Mouse (Mus musculus) urinary bladder, postnatal 14 days (tissue): Measurements from ENCODE around the gene Ralgds.

Experiments
- DNase-seq: peaks from one replicate; pipeline ENCODE4 v3.0.0; 2021; ENCODE audit warnings: low spot score

Gene Ralgds

DNA sequence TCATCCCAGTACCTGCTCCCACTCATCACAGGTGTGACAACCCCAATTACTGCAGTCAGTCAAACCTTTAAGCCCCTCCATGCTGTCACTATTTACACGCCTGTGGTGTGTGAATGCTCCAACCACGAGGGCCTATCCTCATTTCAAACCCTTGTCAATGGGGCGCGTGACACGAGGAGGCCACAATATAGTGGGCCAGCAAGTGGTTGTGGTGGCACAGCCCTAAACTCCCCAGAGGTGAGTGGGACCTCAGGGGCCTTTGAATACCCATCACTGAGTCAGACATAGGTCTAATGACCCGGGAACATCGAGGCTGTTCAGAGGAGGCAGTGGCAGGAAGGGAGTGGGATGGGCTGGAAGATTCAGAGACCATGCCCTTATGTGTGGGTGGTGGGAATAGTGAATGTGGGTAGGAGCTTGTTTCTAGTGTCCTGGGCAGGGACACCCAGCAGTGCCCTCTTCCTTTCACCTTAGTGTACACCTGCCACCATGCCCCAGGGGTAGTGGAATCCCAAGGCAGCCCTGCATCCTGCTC, 21.0 kb downstream of the Ralgds start:
- DNase-seq: no peak

DNA sequence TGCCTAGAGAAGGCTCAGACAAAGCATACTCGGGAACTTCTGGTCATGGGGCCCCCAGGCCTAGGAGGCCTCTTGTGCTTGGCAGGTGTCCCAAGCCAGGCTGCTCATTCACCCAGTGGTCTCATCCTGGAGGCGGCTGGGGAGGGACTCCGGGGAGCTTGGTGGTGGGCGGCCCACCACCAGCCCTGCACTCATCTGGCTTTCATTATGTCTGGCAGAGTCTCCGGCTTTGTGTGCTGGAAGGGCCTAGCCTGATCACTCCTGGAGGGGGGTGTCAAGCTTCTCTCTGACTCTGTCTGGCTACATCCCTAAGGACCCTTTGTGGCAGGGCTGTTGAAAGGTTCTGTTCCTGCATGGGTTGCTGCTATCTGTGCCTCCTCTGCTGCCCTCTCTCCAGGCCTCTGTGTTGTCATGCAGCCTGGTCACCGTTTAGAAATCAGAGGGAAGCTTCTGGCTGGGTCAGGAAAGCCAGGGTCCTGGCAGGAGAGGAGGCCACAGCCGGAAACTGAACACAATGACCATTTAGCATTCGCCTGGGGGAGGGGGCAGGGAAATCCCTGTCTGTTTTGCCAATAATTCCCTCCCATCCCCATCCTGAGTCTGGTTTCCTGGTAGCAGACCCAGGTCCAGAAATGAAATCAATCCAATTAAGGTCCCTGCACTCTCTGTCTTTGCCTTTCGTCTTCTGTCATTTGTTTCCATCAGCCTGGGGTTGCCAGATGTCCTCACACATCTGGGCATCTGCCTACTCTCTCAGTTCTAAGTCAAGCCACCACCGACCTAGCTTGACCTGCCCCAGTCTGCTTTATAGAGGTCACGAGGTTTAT, 21.7 kb downstream of the Ralgds start:
- no peak for DNase-seq

- no peak for DNase-seq
These were observed 22.3 kb downstream of the Ralgds start for GRCm38 (mm10) chr2:28535263-28535540.

- DNase-seq: peak; percentile 52
These were observed 22.7 kb downstream of the Ralgds start for GRCm38 (mm10) chr2:28535650-28536049.

DNA sequence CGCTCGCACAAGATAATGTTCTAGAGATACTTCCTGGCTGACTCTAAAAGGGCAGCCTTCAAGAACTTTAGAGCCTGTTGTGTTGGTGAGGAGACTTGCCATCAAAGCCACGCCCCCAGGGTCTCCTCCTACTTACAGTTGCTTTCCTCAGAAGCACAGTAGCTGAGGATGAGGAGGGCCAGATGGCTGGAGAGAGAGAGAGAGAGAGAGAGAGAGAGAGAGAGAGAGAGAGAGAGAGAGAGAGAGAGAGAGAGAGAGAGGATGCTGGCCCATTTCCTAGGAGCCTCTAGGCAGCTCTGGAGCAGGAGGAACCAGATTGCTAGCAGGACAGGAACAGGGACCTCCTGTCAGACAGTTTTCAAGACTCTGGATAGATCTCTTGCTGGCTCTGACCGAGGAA, 23.2 kb downstream of the Ralgds start:
- DNase-seq: peak; percentile 47

DNA sequence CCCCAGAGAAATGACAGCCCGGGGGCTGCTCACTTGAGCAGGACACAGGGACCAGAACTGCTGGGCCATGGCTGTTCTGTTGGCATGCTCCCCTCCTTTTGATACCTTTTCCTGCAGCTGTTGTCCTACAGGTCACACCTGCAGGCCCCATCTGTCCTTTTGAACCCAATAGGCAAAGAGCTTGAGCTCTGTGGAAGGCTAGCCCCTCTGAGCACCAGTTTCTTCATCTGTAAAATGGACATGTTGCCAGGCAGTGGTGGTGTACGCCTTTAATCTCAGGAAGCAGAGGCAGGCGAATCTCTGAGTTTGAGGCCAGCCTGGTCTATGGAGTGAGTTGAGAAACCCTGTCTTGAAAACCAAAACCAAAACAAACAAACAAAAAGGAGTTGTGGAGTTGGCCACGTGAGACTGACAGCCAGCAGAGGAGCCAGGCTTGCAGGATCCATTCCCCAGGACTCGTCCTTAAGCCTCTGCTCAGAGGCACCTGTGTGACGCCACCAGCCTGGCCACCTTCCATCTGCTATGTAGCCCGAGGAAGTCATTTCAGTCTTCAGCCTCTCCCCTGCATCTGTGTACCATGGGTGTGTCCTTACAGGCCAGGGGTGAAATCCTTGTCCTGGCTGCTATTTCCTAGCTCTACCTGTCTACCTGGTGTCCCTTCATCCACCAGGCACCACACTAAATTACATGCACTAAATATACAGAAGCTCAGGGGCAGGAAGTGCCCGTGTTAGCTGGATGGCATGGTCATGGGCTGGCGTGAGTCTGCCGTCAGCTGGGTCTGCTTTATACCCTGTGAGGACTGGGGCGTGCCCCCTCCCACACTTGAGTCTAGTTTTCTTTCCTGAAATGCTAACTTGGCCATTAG, 24.1 kb downstream of the Ralgds start:
- peak; percentile 77 for DNase-seq

DNA sequence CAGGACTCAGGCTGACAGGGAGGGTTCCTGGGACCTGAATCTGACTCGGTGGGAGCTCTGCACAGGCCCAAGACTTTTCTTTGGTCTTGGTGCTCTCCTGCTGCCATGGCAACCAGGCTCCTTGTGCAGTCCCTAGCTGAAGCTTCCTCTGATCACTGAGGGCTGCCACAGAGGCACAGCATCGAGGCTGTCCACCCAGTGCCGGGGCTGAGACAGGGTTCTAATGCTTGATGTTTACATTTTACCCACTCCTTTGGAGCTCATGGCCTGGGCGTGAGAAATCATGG, 24.7 kb downstream of the Ralgds start:
- DNase-seq: no peak

DNA sequence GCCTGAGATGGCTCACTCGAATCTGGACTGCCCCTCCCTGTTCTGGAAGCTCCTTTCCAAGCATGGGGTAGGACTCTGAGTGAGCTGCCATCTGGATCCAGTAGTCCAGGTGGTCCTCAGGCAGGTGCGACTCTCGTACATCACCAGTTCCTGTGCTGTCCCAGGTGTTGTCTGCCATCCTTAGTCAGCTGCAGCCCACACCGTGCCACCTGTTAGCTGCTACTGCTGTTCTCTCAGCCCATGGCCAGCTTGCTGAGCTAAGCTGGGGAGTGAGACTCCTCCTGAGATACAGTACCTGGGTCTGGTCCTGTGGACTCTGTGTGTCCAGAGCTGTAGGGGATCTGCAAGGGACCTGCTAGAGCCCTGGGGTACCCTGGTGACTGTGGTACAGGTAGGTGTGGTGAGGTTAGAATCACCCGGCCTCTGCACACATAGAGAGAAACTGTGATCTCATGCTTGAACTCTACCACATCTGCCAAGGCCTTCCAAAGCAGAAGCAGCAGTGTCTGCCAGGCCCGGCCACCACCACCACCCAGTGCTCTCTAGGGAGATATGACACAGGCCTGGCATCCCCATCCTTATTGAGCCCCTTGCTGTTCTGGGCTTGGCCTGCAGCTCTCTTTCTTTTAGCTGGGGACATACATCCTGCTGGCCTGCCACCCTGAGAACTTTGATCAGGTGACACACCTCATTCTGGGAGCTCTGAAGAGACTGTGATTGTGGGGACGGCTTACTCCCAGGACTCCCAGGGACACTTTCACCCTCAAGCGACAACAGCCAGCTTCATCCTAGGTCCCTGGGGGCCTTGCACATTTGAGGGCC, 25.3 kb downstream of the Ralgds start:
- DNase-seq: no peak

GRCm38 (mm10) chr2:28538817-28539128, 25.8 kb downstream of the Ralgds start:
- no peak for DNase-seq

- peak; percentile 59 for DNase-seq
These were observed 26.3 kb downstream of the Ralgds start for GRCm38 (mm10) chr2:28539206-28539605.

DNA sequence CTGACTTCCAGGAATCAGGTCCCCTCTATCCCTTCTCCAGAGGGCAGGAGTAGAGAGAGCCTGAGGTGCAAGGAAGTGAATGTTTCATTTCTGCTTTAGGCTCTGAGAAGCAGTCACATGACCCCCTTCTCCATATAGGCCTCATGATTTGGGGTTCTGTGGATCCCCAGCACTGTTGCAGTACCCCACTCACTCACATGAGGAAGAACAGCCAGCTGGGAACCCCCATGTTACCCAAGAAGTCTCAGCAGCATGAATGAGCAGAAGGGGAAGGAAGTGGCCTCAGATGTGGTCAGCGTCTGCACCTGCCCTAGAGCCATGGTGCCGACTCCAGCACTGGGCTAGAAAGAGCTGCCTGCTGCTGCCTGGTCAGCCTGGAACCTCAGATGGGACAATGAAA, 27.0 kb downstream of the Ralgds start:
- no peak for DNase-seq

DNA sequence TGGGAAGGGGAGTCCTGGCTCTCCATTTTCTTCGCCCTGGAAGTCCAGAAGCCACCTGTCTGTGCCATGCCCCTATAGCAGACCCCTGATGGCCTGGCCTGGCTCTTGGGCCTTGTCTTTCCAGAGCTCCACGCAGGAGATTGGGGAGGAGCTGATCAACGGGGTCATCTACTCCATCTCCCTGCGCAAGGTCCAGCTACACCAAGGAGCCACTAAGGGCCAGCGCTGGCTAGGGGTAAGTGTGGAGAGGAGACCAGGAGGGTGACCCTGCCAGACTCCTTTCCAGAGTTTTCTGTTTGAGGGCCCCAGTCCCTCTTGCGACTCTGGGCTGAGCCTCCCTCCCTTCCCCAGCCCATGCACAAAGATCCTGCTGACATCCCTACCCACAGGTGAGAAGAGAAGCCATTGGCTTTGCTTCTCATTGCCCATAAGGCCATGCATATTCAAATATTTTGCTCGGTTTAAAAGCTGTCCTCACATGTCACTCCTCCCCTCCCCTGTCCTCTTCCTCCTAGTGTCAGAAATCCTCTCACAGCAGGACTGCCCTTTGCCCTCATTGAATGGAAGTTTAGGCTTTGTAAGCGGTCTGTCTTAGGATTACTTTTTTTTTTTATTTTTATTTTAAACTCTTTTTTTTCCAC, 27.8 kb downstream of the Ralgds start:
- no peak for DNase-seq

DNA sequence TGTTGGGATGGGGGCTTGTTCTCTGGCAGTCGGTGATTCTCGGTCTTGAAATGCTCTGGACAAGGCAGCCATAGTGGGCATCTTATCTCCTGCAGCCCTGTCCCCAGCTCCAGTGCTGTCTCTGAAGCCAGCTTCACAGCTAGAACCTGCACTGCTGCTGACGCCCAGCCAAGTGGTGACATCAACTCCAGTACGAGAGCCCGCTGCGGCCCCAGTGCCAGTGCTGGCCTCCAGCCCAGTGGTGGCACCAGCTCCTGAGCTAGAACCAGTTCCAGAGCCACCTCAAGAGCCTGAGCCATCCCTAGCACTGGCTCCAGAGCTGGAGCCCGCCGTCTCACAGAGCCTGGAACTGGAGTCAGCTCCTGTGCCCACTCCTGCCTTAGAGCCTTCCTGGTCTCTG, 31.0 kb downstream of the Ralgds start:
- DNase-seq: no peak

DNA sequence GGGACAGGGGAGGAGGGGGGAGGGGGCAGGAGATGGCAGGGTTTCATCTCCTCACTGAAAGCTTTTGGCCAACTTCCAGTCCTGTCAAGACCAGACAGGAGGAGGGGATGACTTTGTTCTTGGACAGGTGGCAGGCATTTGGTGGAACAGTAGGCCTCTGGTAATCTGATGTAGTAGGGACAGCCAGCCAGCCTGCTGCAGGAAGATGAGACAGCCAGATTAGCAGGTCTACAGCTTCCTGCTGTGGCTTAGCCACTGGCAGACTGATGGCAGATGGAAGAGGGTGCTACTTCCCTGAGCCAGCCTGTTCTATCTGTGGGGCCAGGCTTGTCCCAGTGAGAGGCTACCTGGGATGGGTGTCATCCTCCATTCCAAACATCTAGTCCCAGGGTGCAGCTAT, 33.1 kb downstream of the Ralgds start:
- DNase-seq: no peak

DNA sequence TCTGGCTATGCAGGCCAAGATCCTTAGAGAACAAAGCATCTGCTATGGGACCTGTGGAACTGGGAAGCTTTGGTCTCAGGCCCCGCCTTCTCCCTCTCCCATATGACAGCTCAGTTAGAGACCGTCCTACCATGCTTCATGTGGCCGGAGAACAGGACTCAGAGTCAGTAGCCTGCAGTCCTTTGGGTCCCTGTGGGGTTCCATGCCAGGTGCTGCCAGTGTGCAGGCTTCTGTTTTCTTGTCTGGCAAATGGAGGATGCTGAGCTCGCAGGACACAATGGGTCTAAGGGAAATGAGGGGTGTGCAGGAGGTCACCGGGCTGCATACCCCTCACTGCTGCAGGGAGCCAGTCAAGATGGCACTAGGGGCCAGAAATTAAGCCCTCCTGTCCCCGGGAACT, 33.6 kb downstream of the Ralgds start:
- no peak for DNase-seq

DNA sequence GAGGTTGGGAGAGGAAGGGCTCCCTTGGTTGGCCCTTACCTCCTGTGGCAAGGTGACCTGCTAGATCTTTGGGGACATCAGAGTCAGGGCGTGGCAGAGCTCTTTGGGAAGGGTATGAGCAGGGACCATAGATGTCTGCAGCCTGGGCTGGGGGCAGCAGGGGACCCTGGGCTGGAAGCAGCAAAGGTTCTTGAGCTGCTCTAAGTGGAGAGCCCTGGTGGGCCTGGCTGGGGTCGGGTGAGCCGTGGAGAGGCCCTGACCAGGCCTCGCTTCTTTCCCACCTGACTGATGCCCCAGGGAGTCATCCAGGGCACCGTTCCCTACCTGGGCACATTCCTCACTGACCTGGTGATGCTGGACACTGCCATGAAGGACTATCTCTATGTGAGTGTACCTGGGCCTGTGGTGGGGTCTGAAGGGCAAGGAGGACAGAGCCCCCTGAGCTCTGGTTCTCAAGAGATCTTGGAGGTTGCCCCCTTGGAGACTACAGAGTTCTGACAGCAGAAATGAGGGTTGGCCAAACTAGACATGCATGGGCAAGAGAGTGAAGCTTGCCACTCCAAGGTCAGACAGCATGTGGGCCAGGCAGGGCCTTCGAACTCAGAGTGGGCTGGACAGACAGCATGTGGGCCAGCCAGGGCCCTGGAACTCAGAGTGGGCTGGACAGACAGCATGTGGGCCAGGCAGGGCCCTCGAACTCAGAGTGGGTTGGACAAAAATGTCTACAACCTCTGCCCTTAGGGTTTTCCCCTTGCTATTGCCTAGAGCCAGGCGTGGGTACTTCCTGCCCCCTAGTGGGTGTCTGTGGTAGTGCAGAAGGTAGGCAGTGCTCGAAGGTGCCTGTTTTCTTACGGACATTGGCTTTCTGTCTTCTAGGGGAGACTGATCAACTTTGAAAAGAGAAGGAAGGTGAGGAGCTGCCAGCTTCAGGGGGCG, 34.6 kb downstream of the Ralgds start:
- peak; percentile 88 for DNase-seq

- DNase-seq: no peak
These were observed 36.2 kb downstream of the Ralgds start for GRCm38 (mm10) chr2:28549157-28549556.

DNA sequence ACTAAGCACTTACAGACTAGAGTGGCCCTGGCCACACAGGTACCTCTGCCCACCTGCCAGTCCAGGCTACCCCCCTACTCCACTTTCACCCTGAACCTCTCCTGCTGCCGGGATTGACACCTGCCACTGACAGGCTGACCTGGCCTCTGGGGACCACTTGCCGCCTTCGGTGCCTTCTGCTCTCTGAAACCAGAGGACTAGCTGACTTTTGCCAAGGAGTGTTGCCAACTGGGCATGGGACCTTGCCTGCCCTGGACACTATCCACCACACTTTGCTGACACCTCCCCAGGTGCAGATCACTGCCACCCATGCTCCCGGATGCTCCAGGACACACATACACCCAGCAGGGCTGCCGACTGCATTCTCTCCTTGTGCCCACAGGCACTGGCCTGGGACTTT, 39.4 kb downstream of the Ralgds start:
- no peak for DNase-seq

DNA sequence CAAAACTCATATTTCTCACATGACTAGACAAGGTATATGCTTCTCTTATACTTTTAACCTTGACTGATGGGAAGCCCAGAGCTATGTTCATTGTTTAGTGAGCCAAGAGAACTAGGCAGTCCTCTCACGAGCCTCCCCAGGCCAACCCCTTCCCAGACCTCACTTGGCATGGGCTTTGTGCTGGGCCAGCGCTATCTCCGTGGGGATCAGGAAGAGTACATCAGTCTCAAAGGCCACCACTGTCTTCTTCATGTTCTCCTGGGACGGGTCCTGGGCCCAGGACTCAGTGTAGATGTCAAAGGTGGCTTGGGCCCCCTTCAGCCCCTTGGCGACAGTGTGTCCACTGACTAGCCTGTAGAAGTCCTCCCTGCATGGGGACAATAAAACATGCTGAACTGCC, 44.5 kb downstream of the Ralgds start:
- no peak for DNase-seq

GRCm38 (mm10) chr2:28563303-28563702, 50.4 kb downstream of the Ralgds start, which contains the start of gene Cel:
Gene Cel (minus strand): TSS chr2:28563403.
- no peak for DNase-seq

DNA sequence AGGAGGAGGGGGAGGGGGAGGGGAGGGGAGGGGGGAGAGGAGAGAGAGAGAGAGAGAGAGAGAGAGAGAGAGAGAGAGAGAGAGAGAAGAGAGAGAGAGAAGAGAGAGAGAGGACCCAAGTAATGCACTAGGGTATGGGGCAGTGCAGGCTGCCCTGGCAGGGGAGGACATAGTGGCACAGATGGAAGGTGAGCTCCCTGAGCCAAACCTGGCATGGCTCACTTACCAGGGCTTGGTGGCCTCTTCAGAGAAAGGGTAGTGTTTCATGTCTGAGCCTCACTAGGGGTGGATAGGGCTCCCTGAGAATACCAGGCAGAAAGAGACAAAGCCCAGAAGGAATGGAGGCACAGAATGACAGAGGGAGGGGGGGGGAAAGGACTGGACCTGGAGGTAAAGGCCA, 50.9 kb downstream of the Ralgds start:
- DNase-seq: no peak
